Mouse (Mus musculus) myocyte (in vitro differentiated cells): ENCODE measurements around the gene Hnrnpa3.

Experiments
- MAX ChIP-seq: IDR thresholded peaks from one replicate; pipeline ENCODE4 v1.6.1; 2011; ENCODE audit warnings: low read depth, mild to moderate bottlenecking, control low read depth
- MYOD1 ChIP-seq, 3 experiments: IDR thresholded peaks; one replicate each; pipeline ENCODE4 v1.6.1; 2011; ENCODE audit warnings: control low read depth in 2 of 3, low read depth in 2 of 3, mild to moderate bottlenecking in 2 of 3, moderate library complexity in 1 of 3; ENCODE audit not compliant: insufficient read length in 2 of 3, control insufficient read depth in 1 of 3
- POLR2A ChIP-seq: IDR thresholded peaks from one replicate; pipeline ENCODE4 v1.6.1; 2011; ENCODE audit warnings: low read depth, mild to moderate bottlenecking, control low read depth, moderate library complexity; ENCODE audit not compliant: insufficient read length
- SRF ChIP-seq: IDR thresholded peaks from one replicate; pipeline ENCODE4 v1.6.1; 2011; ENCODE audit warnings: low read depth; ENCODE audit not compliant: control insufficient read depth, insufficient read length
- USF1 ChIP-seq: IDR thresholded peaks from one replicate; pipeline ENCODE4 v1.6.1; 2011; ENCODE audit warnings: low read depth, mild to moderate bottlenecking, control low read depth, moderate library complexity

DNA sequence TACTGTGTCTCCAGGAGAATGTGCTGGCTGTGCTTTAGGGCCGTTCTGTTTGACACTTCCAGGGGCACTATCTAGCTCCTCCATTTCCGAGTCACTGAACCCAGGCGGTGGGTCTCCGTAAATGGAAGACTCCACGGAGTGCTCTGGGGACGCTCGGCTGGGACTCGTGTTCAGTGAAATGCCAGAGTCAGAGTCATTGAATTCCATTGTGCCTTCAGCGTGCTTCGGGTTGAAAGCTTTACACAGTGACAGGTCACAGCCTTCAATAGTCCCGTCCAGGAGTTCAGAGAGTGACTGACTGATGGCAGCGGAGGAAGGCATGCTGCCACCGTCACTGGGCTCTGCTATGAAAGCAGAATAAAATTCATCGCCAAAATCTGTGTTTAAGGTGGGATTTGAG is 17.5 kb downstream of the Hnrnpa3 start:
- TF ChIP-seq POLR2A (no peak), MAX (no peak), SRF (no peak), MYOD1 (IDR thresholded peaks at IDR 0.05; ENCODE audit: control insufficient read depth in 1 of 3, insufficient read length in 2 of 3, low read depth in 2 of 3) (no peak), USF1 (no peak)
